Mouse (Mus musculus): ENCODE measurements at regions not wholly inside any gene's neighbourhood (a gene's known extent, or its start where the extent isn't known, plus 50 kb on each side); places are given as distances from the start of the nearest gene placed in this dataset.

GRCm38 (mm10) chr14:76887708-76888107 lies 148.9 kb upstream of the Ccdc122 start:
- TF ChIP-seq POLR2A (IDR thresholded peaks at IDR 0.05; ENCODE audit: insufficient read depth, low read length) (no peak), CTCF (IDR thresholded peaks at IDR 0.05; ENCODE audit: low read depth, low read length) (no peak)

All from ES-Bruce4 (cell line).